In the genomic region with DNA sequence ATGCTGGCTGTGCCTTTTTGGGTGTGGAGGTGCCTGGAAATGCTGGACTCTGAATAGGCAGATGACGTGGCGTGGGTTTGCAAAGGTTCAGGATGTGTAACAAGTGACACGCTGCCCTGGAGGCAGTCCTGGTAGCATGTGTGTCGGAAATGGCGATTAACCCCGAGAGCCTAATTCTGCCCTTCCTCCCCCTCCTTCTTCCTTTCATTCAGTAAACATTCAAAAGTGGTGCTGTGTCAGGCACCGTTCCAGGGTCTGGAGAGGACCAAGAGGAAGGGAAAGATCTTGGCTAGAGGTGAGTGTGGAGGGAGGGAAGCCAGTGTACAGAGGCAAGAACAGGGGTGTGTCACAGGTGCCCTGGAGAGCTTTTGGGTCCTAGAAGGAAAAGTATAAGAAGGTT, we compare ENCODE assay signal across 10 mouse cellular contexts.
DNase-seq lines count a peak whose midpoint lies in the region; ATAC-seq lines count a peak whose summit lies in the region.
"Had no signal": no experiment of that assay in that cellular context is flagged by ENCODE, and none has a peak within 500 bp of the region (broad histone marks: within the 10 kb centered on the region; RNA-seq: fewer than 3 reads in every experiment).

No protein-coding gene starts in this region.

- no peak overlapping the region for H3K4me3 ChIP-seq in liver, embryonic 16.5 days (ENCODE audit: low read depth, low read length)
- no peak overlapping the region for H3K4me3 ChIP-seq in liver, embryonic 11.5 days (ENCODE audit: low read depth, low read length)
- H3K4me3 ChIP-seq in stomach, embryonic 15.5 days (replicated peaks), result no peak overlapping the region
- H3K4me3 ChIP-seq in forebrain, embryonic 11.5 days (ENCODE audit: low read depth, low read length), result no peak overlapping the region
- H3K4me3 ChIP-seq: hindbrain, embryonic 12.5 days had no signal

- 39% methylated on average over 7 of the region's 7 CpGs for WGBS in liver, embryonic 16.5 days (ENCODE audit: insufficient replicate concordance)
- WGBS in liver, embryonic 11.5 days, result 56% methylated on average over 7 of the region's 7 CpGs
- 18% methylated on average over 7 of the region's 7 CpGs for WGBS in stomach, embryonic 15.5 days
- WGBS in forebrain, embryonic 11.5 days, result 71% methylated on average over 7 of the region's 7 CpGs

- no peaks in the 10 kb centered on the region for H3K27me3 ChIP-seq in liver, embryonic 16.5 days (ENCODE audit: control insufficient read depth, insufficient read depth, low read depth, low read length)
- no peaks in the 10 kb centered on the region for H3K27me3 ChIP-seq in liver, embryonic 11.5 days (replicated peaks; ENCODE audit: control insufficient read depth, insufficient read depth, low read length)
- no peaks in the 10 kb centered on the region; the same call in 1 of the 2 replicates for H3K27me3 ChIP-seq in stomach, embryonic 15.5 days (replicated peaks)
- H3K27me3 ChIP-seq in forebrain, embryonic 11.5 days (ENCODE audit: control insufficient read depth, insufficient read depth, low read length), result no peaks in the 10 kb centered on the region
- H3K27me3 ChIP-seq: Patski had no signal

- peak; percentile 34 for DNase-seq in adrenal gland, adult 2 months
- DNase-seq in adrenal gland, adult 8-10 months, result no peak
- no peak for DNase-seq in liver, embryonic 11.5 days (ENCODE audit: low spot score)
- peak; percentile 16 to 51 for DNase-seq in kidney, postnatal 36 days
- DNase-seq in layer of hippocampus, postnatal 14 days (ENCODE audit: low spot score in 2 of 2), result no peak
- DNase-seq in forebrain, embryonic 11.5 days (ENCODE audit: low spot score), result no peak

- H3K36me3 ChIP-seq in liver, embryonic 16.5 days (ENCODE audit: control insufficient read depth, insufficient read depth), result no peaks in the 10 kb centered on the region
- H3K36me3 ChIP-seq in liver, embryonic 11.5 days (ENCODE audit: control insufficient read depth, insufficient read depth, low read length), result no peaks in the 10 kb centered on the region
- H3K36me3 ChIP-seq in stomach, embryonic 15.5 days, result no peaks in the 10 kb centered on the region
- H3K36me3 ChIP-seq in forebrain, embryonic 11.5 days (ENCODE audit: control insufficient read depth, insufficient read depth, low read length), result no peaks in the 10 kb centered on the region
- H3K36me3 ChIP-seq: hindbrain, embryonic 12.5 days had no signal

- no peak overlapping the region for H3K27ac ChIP-seq in liver, embryonic 16.5 days (ENCODE audit: low read length)
- no peak overlapping the region for H3K27ac ChIP-seq in liver, embryonic 11.5 days (ENCODE audit: low read depth, low read length)
- H3K27ac ChIP-seq in stomach, embryonic 15.5 days, result peak overlapping the region; percentile 41; the same call in 1 of the 2 replicates
- no peak overlapping the region for H3K27ac ChIP-seq in forebrain, embryonic 11.5 days (ENCODE audit: low read depth, low read length)
- H3K27ac ChIP-seq: hindbrain, embryonic 12.5 days had no signal

- no peaks in the 10 kb centered on the region for H3K9me3 ChIP-seq in liver, embryonic 16.5 days (replicated peaks; ENCODE audit: control insufficient read depth, low read length)
- H3K9me3 ChIP-seq in liver, embryonic 11.5 days (ENCODE audit: control insufficient read depth, low read length), result no peaks in the 10 kb centered on the region
- no peaks in the 10 kb centered on the region for H3K9me3 ChIP-seq in stomach, embryonic 15.5 days
- H3K9me3 ChIP-seq in forebrain, embryonic 11.5 days (ENCODE audit: control insufficient read depth, low read length), result no peaks in the 10 kb centered on the region
- H3K9me3 ChIP-seq: hindbrain, embryonic 12.5 days had no signal

- no peak overlapping the region for H3K9ac ChIP-seq in liver, embryonic 16.5 days (ENCODE audit: low read depth, low read length)
- H3K9ac ChIP-seq in liver, embryonic 11.5 days (ENCODE audit: low read depth, low read length), result no peak overlapping the region
- H3K9ac ChIP-seq in stomach, embryonic 15.5 days, result no peak overlapping the region
- no peak overlapping the region for H3K9ac ChIP-seq in forebrain, embryonic 11.5 days (ENCODE audit: low read length)
- H3K9ac ChIP-seq: hindbrain, embryonic 12.5 days had no signal

- no peaks in the 10 kb centered on the region for H3K4me1 ChIP-seq in liver, embryonic 16.5 days (ENCODE audit: control insufficient read depth, low read depth, low read length)
- no peaks in the 10 kb centered on the region; the same call in 1 of the 2 replicates for H3K4me1 ChIP-seq in liver, embryonic 11.5 days (replicated peaks; ENCODE audit: control insufficient read depth, insufficient read depth, low read length)
- H3K4me1 ChIP-seq in stomach, embryonic 15.5 days, result peaks cover 20% of the 10 kb centered on the region; the same call in 1 of the 2 replicates
- H3K4me1 ChIP-seq in forebrain, embryonic 11.5 days (replicated peaks; ENCODE audit: control insufficient read depth, insufficient read depth, low read length), result peaks cover 6% of the 10 kb centered on the region

- ATAC-seq in liver, embryonic 16.5 days (ENCODE audit: low read depth), result 0 out of 2 replicates have a peak, but pooled peaks have one; percentile 30
- ATAC-seq in liver, embryonic 11.5 days (replicated peaks; ENCODE audit: low FRiP score), result no peak
- peak; percentile 57 for ATAC-seq in stomach, embryonic 15.5 days (ENCODE audit: insufficient read depth, low FRiP score, low read depth)
- no peak for ATAC-seq in forebrain, embryonic 11.5 days (replicated peaks; ENCODE audit: low FRiP score)
- ATAC-seq: Patski had no signal

- no peak overlapping the region for H3K4me2 ChIP-seq in liver, embryonic 16.5 days (ENCODE audit: low read depth, low read length)
- H3K4me2 ChIP-seq in liver, embryonic 11.5 days, result no peak overlapping the region
- H3K4me2 ChIP-seq in stomach, embryonic 15.5 days, result peak overlapping the region; percentile 3; the same call in 1 of the 2 replicates
- no peak overlapping the region for H3K4me2 ChIP-seq in forebrain, embryonic 11.5 days (ENCODE audit: low read depth, low read length, severe bottlenecking)
- H3K4me2 ChIP-seq: hindbrain, embryonic 12.5 days had no signal

Comparison
In these comparisons a context has a peak if more than half of its experiments do, and no peak if none do; other contexts are left out.
1. DNase-seq: peak in adrenal gland, adult 2 months (single experiment) and kidney, postnatal 36 days (2 of 2); none in adrenal gland, adult 8-10 months (single experiment), liver, embryonic 11.5 days (single experiment), layer of hippocampus, postnatal 14 days (0 of 2) and forebrain, embryonic 11.5 days (single experiment).
2. ATAC-seq: peak in liver, embryonic 16.5 days (single experiment) and stomach, embryonic 15.5 days (single experiment); none in liver, embryonic 11.5 days (single experiment) and forebrain, embryonic 11.5 days (single experiment).